In the genomic region with DNA sequence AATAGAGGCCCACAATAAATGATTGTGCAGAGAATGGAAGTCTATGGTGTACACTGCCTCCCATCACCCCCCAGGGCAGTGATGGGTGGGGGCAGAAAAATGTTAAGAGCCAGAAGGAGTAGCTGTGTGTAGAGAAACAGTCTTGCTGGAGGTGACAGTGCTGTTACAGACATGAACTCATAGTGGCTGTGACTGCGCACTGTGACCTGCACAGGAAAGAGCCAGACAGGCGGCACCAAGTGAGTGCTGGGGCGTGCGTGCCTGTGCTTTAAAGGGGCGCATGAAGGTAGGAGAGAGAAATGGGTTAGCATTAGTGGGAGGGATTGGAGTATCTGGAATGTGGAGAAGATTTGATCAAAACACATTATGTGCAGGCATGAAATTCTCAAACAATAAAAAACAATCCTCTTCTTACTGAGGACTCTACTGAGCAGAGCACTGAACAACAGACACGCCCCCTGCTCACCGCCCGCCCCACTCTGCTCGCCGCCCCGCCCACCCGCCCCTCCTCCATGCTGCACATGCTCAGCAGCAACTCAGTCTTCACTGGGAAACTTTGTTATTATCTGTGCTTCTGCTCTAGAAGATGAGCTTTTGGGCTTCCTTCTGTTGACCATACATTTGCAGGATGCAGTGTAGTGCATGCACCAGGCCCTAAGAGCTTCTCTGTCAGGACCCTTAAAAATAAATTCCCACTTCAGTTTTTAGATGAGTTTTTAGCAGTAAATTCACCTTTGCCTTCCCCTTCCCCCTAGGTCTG, we compare ENCODE assay signal across 11 mouse cellular contexts. TPM values are rescaled to one million over a fixed set of nuclear protein-coding genes. Genes with fewer than 3 reads are reported as not detected.
A peak's percentile ranks its signal among the peaks of the same experiment; 100 is the strongest.
DNase-seq lines count a peak whose midpoint lies in the region; ATAC-seq and TF ChIP-seq lines count a peak whose summit lies in the region.
"Had no signal": no experiment of that assay in that cellular context is flagged by ENCODE, and none has a peak within 500 bp of the region (broad histone marks: within the 10 kb centered on the region; RNA-seq: fewer than 3 reads in every experiment).

No protein-coding gene starts in this region.

- H3K9ac ChIP-seq in lung, embryonic 15.5 days = no peak overlapping the region
- H3K9ac ChIP-seq in lung, postnatal 0 days (replicated peaks; ENCODE audit: low read depth) = no peak overlapping the region
- no peak overlapping the region for H3K9ac ChIP-seq in limb, embryonic 12.5 days (replicated peaks)
- H3K9ac ChIP-seq in neural tube, embryonic 15.5 days (replicated peaks) = no peak overlapping the region

- no peak for TF ChIP-seq CTCF in lung, postnatal 0 days (IDR thresholded peaks at IDR 0.05)

- DNase-seq in lung, postnatal 0 days (ENCODE audit: low spot score) = no peak
- peak; percentile 81 for DNase-seq in hindbrain, embryonic 10.5 days (ENCODE audit: low spot score)
- no peak for DNase-seq in layer of hippocampus, adult 9-11 months
- no peak for DNase-seq in adrenal gland, postnatal 4 days (ENCODE audit: low spot score in 2 of 2)
- DNase-seq in thymus, postnatal 10 days (ENCODE audit: low spot score in 2 of 2) = no peak
- DNase-seq: cerebellum, adult 18-20 months had no signal

- no peaks in the 10 kb centered on the region for H3K36me3 ChIP-seq in lung, embryonic 15.5 days
- no peaks in the 10 kb centered on the region for H3K36me3 ChIP-seq in lung, postnatal 0 days (ENCODE audit: insufficient read depth, low read length)
- no peaks in the 10 kb centered on the region for H3K36me3 ChIP-seq in hindbrain, embryonic 10.5 days
- no peaks in the 10 kb centered on the region for H3K36me3 ChIP-seq in limb, embryonic 12.5 days
- H3K36me3 ChIP-seq in neural tube, embryonic 15.5 days = no peaks in the 10 kb centered on the region
- H3K36me3 ChIP-seq: G1E had no signal

- no peak overlapping the region for H3K27ac ChIP-seq in lung, embryonic 15.5 days
- H3K27ac ChIP-seq in lung, postnatal 0 days (ENCODE audit: low read length) = no peak overlapping the region
- peak overlapping the region; percentile 88 for H3K27ac ChIP-seq in hindbrain, embryonic 10.5 days
- peak overlapping the region; percentile 56 for H3K27ac ChIP-seq in limb, embryonic 12.5 days
- no peak overlapping the region for H3K27ac ChIP-seq in neural tube, embryonic 15.5 days (replicated peaks)
- H3K27ac ChIP-seq: layer of hippocampus, adult 2 months had no signal

- H3K9me3 ChIP-seq in lung, embryonic 15.5 days = no peaks in the 10 kb centered on the region
- H3K9me3 ChIP-seq in lung, postnatal 0 days (ENCODE audit: low read length) = no peaks in the 10 kb centered on the region
- H3K9me3 ChIP-seq in hindbrain, embryonic 10.5 days = no peaks in the 10 kb centered on the region
- peaks cover 6% of the 10 kb centered on the region; the same call in 1 of the 2 replicates for H3K9me3 ChIP-seq in limb, embryonic 12.5 days
- no peaks in the 10 kb centered on the region for H3K9me3 ChIP-seq in neural tube, embryonic 15.5 days (replicated peaks)

- ATAC-seq in lung, embryonic 15.5 days (ENCODE audit: borderline replicate concordance, extremely low read depth, low FRiP score, low TSS enrichment) = peak; percentile 55; the same call in 1 of the 2 replicates
- no peak for ATAC-seq in lung, postnatal 0 days
- peak; percentile 79 for ATAC-seq in limb, embryonic 12.5 days (ENCODE audit: insufficient number of reproducible peaks, insufficient read depth, low FRiP score, low TSS enrichment, low read depth)
- ATAC-seq in neural tube, embryonic 15.5 days (ENCODE audit: low FRiP score) = peak; percentile 87

- no peaks in the 10 kb centered on the region for H3K4me1 ChIP-seq in lung, embryonic 15.5 days
- H3K4me1 ChIP-seq in lung, postnatal 0 days (ENCODE audit: insufficient read depth, low read depth, low read length) = no peaks in the 10 kb centered on the region
- H3K4me1 ChIP-seq in hindbrain, embryonic 10.5 days (replicated peaks) = peaks cover 21% of the 10 kb centered on the region
- peaks cover 16% of the 10 kb centered on the region for H3K4me1 ChIP-seq in limb, embryonic 12.5 days (replicated peaks)
- H3K4me1 ChIP-seq in neural tube, embryonic 15.5 days = peaks cover 11% of the 10 kb centered on the region

- no peaks in the 10 kb centered on the region for H3K27me3 ChIP-seq in lung, embryonic 15.5 days
- H3K27me3 ChIP-seq in lung, postnatal 0 days (replicated peaks; ENCODE audit: insufficient read depth, low read length) = no peaks in the 10 kb centered on the region
- no peaks in the 10 kb centered on the region for H3K27me3 ChIP-seq in hindbrain, embryonic 10.5 days (ENCODE audit: insufficient read depth, poor library complexity, severe bottlenecking)
- no peaks in the 10 kb centered on the region for H3K27me3 ChIP-seq in limb, embryonic 12.5 days
- H3K27me3 ChIP-seq in neural tube, embryonic 15.5 days (replicated peaks) = no peaks in the 10 kb centered on the region

- 38% methylated on average over 12 of the region's 12 CpGs for WGBS in lung, embryonic 15.5 days
- 38% methylated on average over 12 of the region's 12 CpGs for WGBS in lung, postnatal 0 days
- WGBS in hindbrain, embryonic 10.5 days = 25% methylated on average over 12 of the region's 12 CpGs
- WGBS in limb, embryonic 12.5 days = 39% methylated on average over 12 of the region's 12 CpGs
- 32% methylated on average over 12 of the region's 12 CpGs for WGBS in neural tube, embryonic 15.5 days

- peak overlapping the region; percentile 19; the same call in 1 of the 2 replicates for H3K4me2 ChIP-seq in lung, embryonic 15.5 days
- H3K4me2 ChIP-seq in lung, postnatal 0 days (replicated peaks; ENCODE audit: low read depth, low read length) = no peak overlapping the region
- peak overlapping the region; percentile 49 for H3K4me2 ChIP-seq in limb, embryonic 12.5 days
- H3K4me2 ChIP-seq in neural tube, embryonic 15.5 days = peak overlapping the region; percentile 43

- H3K4me3 ChIP-seq in lung, embryonic 15.5 days = no peak overlapping the region
- no peak overlapping the region for H3K4me3 ChIP-seq in lung, postnatal 0 days (ENCODE audit: low read depth, low read length)
- H3K4me3 ChIP-seq in hindbrain, embryonic 10.5 days = peak overlapping the region; percentile 45
- H3K4me3 ChIP-seq in limb, embryonic 12.5 days (replicated peaks) = peak overlapping the region; percentile 15
- peak overlapping the region; percentile 4; the same call in 1 of the 2 replicates for H3K4me3 ChIP-seq in neural tube, embryonic 15.5 days (replicated peaks)
- H3K4me3 ChIP-seq: layer of hippocampus, adult 2 months had no signal

- no peak for TF ChIP-seq EP300 in lung, postnatal 0 days (IDR thresholded peaks at IDR 0.05)

RNA-seq across cellular contexts. Expression of a gene that starts 31.6 kb away (rescaled TPM):
- not detected in 2 replicates for polyA plus RNA-seq in lung, embryonic 15.5 days (2015; fragmentation: Nextera tagmentation; extraction: Ambion mirVana)
- polyA plus RNA-seq in lung, postnatal 0 days (2015; fragmentation: Nextera tagmentation; extraction: Ambion mirVana) = not detected in 2 replicates
- polyA plus RNA-seq in hindbrain, embryonic 10.5 days (2016; fragmentation: Nextera tagmentation; extraction: Ambion mirVana) = not detected in 2 replicates
- polyA plus RNA-seq in limb, embryonic 12.5 days (2016; fragmentation: Nextera tagmentation; extraction: Ambion mirVana) = not detected in 2 replicates
- polyA plus RNA-seq in neural tube, embryonic 15.5 days (2015; fragmentation: Nextera tagmentation; extraction: Ambion mirVana) = not detected in 2 replicates
- total RNA-seq in adrenal gland, postnatal 4 days (2021) = not detected
- total RNA-seq: layer of hippocampus, adult 2 months had no signal
- polyA plus RNA-seq: G1E had no signal

RNA-seq across cellular contexts. Expression of a gene that starts 41.3 kb away (rescaled TPM):
- 0.06 TPM in 1 of 2 replicates, not detected in the other for polyA plus RNA-seq in lung, embryonic 15.5 days (2015; fragmentation: Nextera tagmentation; extraction: Ambion mirVana)
- 0.02 and 0.05 TPM in 2 replicates for polyA plus RNA-seq in lung, postnatal 0 days (2015; fragmentation: Nextera tagmentation; extraction: Ambion mirVana)
- polyA plus RNA-seq in hindbrain, embryonic 10.5 days (2016; fragmentation: Nextera tagmentation; extraction: Ambion mirVana) = 1.0 and 1.2 TPM in 2 replicates
- 0.97 and 1.4 TPM in 2 replicates for polyA plus RNA-seq in limb, embryonic 12.5 days (2016; fragmentation: Nextera tagmentation; extraction: Ambion mirVana)
- polyA plus RNA-seq in neural tube, embryonic 15.5 days (2015; fragmentation: Nextera tagmentation; extraction: Ambion mirVana) = 0.18 and 0.37 TPM in 2 replicates
- under 1 TPM; 0.34 to 0.40 TPM for total RNA-seq in adrenal gland, postnatal 4 days (2021)
- polyA plus RNA-seq: G1E had no signal

RNA-seq across cellular contexts. Expression of a gene that starts 45.9 kb away (rescaled TPM):
- polyA plus RNA-seq in lung, embryonic 15.5 days (2015; fragmentation: Nextera tagmentation; extraction: Ambion mirVana) = 634 and 662 TPM in 2 replicates
- polyA plus RNA-seq in lung, postnatal 0 days (2015; fragmentation: Nextera tagmentation; extraction: Ambion mirVana) = 400 and 463 TPM in 2 replicates
- polyA plus RNA-seq in hindbrain, embryonic 10.5 days (2016; fragmentation: Nextera tagmentation; extraction: Ambion mirVana) = 593 and 677 TPM in 2 replicates
- polyA plus RNA-seq in limb, embryonic 12.5 days (2016; fragmentation: Nextera tagmentation; extraction: Ambion mirVana) = 648 and 683 TPM in 2 replicates
- polyA plus RNA-seq in neural tube, embryonic 15.5 days (2015; fragmentation: Nextera tagmentation; extraction: Ambion mirVana) = 809 and 987 TPM in 2 replicates
- total RNA-seq in adrenal gland, postnatal 4 days (2021) = 100 to 1,000 TPM; 402 to 432 TPM

Comparison
In these comparisons a context has a peak if more than half of its experiments do, and no peak if none do; other contexts are left out.
1. H3K27ac ChIP-seq: peak in hindbrain, embryonic 10.5 days (single experiment) and limb, embryonic 12.5 days (single experiment); none in lung, embryonic 15.5 days (single experiment), lung, postnatal 0 days (single experiment) and neural tube, embryonic 15.5 days (single experiment).
2. H3K4me3 ChIP-seq: peak in hindbrain, embryonic 10.5 days (single experiment), limb, embryonic 12.5 days (single experiment) and neural tube, embryonic 15.5 days (single experiment); none in lung, embryonic 15.5 days (single experiment) and lung, postnatal 0 days (single experiment).